Mouse (Mus musculus) E14TG2a.4 (cell line): ENCODE measurements at regions not wholly inside any gene's neighbourhood (a gene's known extent, or its start where the extent isn't known, plus 50 kb on each side); places are given as distances from the start of the nearest gene placed in this dataset.

ENCODE experiments used
- H3K27me3 ChIP-seq: 2 replicates; pipeline ENCODE4 v1.6.1; 2014; ENCODE audit warnings: low read length, control low read depth; ENCODE audit not compliant: insufficient read depth
- H3K36me3 ChIP-seq: 2 replicates; pipeline ENCODE4 v1.6.1; 2014; ENCODE audit warnings: low read length, control low read depth; ENCODE audit not compliant: insufficient read depth
- H3K4me1 ChIP-seq: replicated peaks from 2 replicates; pipeline ENCODE4 v1.6.1; 2014; ENCODE audit warnings: low read depth, low read length, control low read depth
- H3K4me3 ChIP-seq: replicated peaks from 2 replicates; pipeline ENCODE4 v1.5.1; 2014; ENCODE audit warnings: mild to moderate bottlenecking, low read length
- H3K9me3 ChIP-seq: 2 replicates; pipeline ENCODE4 v1.6.1; 2014; ENCODE audit warnings: low read length, control low read depth
- CTCF ChIP-seq: conservative IDR thresholded peaks from 2 replicates; pipeline ENCODE4 v1.5.1; 2014; ENCODE audit warnings: low read length
- NANOG ChIP-seq: IDR thresholded peaks from 2 replicates; pipeline ENCODE4 v1.6.1; 2014; ENCODE audit warnings: borderline replicate concordance, low read length, mixed read lengths
- POU5F1 ChIP-seq: IDR thresholded peaks from 2 replicates; pipeline ENCODE4 v1.6.1; 2014; ENCODE audit warnings: low read length, borderline replicate concordance

- H3K4me3 ChIP-seq: 0 out of 2 replicates have a peak overlapping the region, but pooled peaks have one; percentile 17
- H3K27me3 ChIP-seq: no peaks in the 10 kb centered on the region
- TF ChIP-seq CTCF: no peak
Measured at GRCm38 (mm10) chr10:95622879-95623517, 50.3 kb downstream of the Anapc15-ps start.

GRCm38 (mm10) chr10:95620796-95621195 lies 52.5 kb downstream of the Anapc15-ps start:
- Histone ChIP-seq H3K9me3 (no peaks in the 10 kb centered on the region), H3K4me1 (peaks cover 62% of the 10 kb centered on the region), H3K4me3 (no peak overlapping the region), H3K36me3 (no peaks in the 10 kb centered on the region), H3K27me3 (no peaks in the 10 kb centered on the region; the same call in 1 of the 2 replicates)
- no peak for TF ChIP-seq POU5F1
- no peak for TF ChIP-seq CTCF
- TF ChIP-seq NANOG: no peak

More at GRCm38 (mm10) chr10:95622879-95623517, 50.3 kb downstream of the Anapc15-ps start:
- no peaks in the 10 kb centered on the region for H3K36me3 ChIP-seq
- H3K9me3 ChIP-seq: no peaks in the 10 kb centered on the region
- H3K4me1 ChIP-seq: peaks cover 51% of the 10 kb centered on the region

GRCm38 (mm10) chr10:95619601-95620000 lies 53.6 kb downstream of the Anapc15-ps start:
- no peaks in the 10 kb centered on the region for H3K9me3 ChIP-seq
- no peaks in the 10 kb centered on the region for H3K36me3 ChIP-seq
- H3K4me1 ChIP-seq: peaks cover 57% of the 10 kb centered on the region
- no peak for TF ChIP-seq CTCF
- TF ChIP-seq POU5F1: no peak
- TF ChIP-seq NANOG: no peak
- H3K27me3 ChIP-seq: peaks cover 3% of the 10 kb centered on the region
- no peak overlapping the region for H3K4me3 ChIP-seq

GRCm38 (mm10) chr10:95618451-95619079 lies 54.6 kb upstream of the Nudt4 start:
- H3K4me3 ChIP-seq: no peak overlapping the region
- H3K4me1 ChIP-seq: peaks cover 47% of the 10 kb centered on the region
- no peaks in the 10 kb centered on the region for H3K9me3 ChIP-seq
- H3K36me3 ChIP-seq: no peaks in the 10 kb centered on the region
- peaks cover 12% of the 10 kb centered on the region for H3K27me3 ChIP-seq
- TF ChIP-seq CTCF (no peak), POU5F1 (no peak), NANOG (no peak)

GRCm38 (mm10) chr10:95616821-95617220 lies 52.9 kb upstream of the Nudt4 start:
- TF ChIP-seq NANOG (no peak), CTCF (no peak), POU5F1 (no peak)
- peaks cover 13% of the 10 kb centered on the region for H3K27me3 ChIP-seq
- peaks cover 31% of the 10 kb centered on the region for H3K4me1 ChIP-seq
- peak overlapping the region; percentile 50; the same call in 1 of the 2 replicates for H3K4me3 ChIP-seq
- H3K36me3 ChIP-seq: no peaks in the 10 kb centered on the region
- H3K9me3 ChIP-seq: no peaks in the 10 kb centered on the region

- H3K4me1 ChIP-seq: peaks cover 30% of the 10 kb centered on the region
- no peaks in the 10 kb centered on the region for H3K36me3 ChIP-seq
- peak overlapping the region; percentile 50 for H3K4me3 ChIP-seq
- peaks cover 17% of the 10 kb centered on the region for H3K27me3 ChIP-seq
- TF ChIP-seq CTCF (no peak), NANOG (no peak), POU5F1 (no peak)
- H3K9me3 ChIP-seq: no peaks in the 10 kb centered on the region
Measured at GRCm38 (mm10) chr10:95615849-95616650, 52.1 kb upstream of the Nudt4 start.
